Mouse (Mus musculus) G1E (cell line): ENCODE measurements at regions not wholly inside any gene's neighbourhood (a gene's known extent, or its start where the extent isn't known, plus 50 kb on each side); places are given as distances from the start of the nearest gene placed in this dataset.

Experiments
- CTCF ChIP-seq: IDR thresholded peaks from 2 replicates; pipeline ENCODE4 v1.5.1; 2012; ENCODE audit warnings: low read depth, low read length, inconsistent platforms, mixed read lengths
- GATA1 ChIP-seq: IDR thresholded peaks from 2 replicates; pipeline ENCODE4 v1.6.1; 2012; ENCODE audit warnings: borderline replicate concordance, low read length, inconsistent platforms, mixed read lengths
- POLR2AphosphoS5 ChIP-seq: IDR thresholded peaks from 2 replicates; pipeline ENCODE4 v1.6.1; 2012; ENCODE audit warnings: low read depth, low read length, inconsistent platforms; ENCODE audit not compliant: insufficient replicate concordance

DNA sequence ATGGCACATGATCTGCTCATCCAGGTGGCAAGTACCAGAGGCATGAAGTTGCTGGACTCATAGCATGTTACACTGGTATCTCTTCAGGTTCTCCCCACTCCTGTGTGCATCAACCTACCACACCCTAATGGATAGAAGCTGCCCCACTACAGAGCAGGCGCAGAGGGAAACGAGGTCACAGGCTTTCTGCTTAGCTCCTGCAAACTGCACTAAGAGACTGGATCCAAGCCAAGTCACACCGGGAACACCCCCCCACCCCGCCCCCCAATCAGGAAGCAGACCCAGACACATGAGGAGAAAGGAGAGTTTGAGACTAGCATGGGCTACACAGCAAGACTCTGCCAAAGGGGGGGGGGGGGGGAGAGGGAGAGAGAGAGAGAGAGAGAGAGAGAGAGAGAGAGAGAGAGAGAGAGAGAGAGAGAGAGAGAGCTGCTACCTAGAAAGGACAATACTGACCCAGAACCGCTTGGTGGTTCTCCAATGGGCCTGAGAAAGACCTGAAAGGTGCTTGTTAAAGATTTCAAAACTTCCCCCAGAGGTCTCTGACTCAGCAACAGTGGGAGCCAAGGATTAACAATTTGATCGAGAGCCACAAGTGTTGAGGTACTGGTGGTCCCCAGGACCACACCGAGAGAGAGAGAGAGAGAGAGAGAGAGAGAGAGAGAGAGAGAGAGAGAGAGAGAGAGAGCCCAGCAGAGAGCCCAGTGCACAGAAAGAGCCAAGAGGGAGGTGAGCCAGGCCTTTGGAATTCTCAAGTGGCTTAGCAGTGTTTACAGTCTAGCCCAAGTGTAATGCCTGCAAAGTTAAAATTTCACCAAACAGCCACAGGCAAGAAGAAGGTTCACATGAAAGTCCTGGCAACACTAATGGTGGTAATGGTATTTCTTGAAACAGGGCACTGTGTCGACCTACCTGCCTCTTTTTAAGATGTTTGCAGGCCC is 215.1 kb downstream of the Sox4 start:
- TF ChIP-seq POLR2AphosphoS5 (no peak), CTCF (no peak), GATA1 (no peak)
